Mouse (Mus musculus): ENCODE data around the gene Cklf. TPM values are rescaled to one million over a fixed set of nuclear protein-coding genes. Genes with fewer than 3 reads are reported as not detected.
A peak's percentile ranks its signal among the peaks of the same experiment; 100 is the strongest.

The Cklf gene
- 26.7 and 27.6 TPM in 2 replicates for polyA plus RNA-seq (2011; ENCODE audit: insufficient read length, low read depth, missing spikeins)

DNA sequence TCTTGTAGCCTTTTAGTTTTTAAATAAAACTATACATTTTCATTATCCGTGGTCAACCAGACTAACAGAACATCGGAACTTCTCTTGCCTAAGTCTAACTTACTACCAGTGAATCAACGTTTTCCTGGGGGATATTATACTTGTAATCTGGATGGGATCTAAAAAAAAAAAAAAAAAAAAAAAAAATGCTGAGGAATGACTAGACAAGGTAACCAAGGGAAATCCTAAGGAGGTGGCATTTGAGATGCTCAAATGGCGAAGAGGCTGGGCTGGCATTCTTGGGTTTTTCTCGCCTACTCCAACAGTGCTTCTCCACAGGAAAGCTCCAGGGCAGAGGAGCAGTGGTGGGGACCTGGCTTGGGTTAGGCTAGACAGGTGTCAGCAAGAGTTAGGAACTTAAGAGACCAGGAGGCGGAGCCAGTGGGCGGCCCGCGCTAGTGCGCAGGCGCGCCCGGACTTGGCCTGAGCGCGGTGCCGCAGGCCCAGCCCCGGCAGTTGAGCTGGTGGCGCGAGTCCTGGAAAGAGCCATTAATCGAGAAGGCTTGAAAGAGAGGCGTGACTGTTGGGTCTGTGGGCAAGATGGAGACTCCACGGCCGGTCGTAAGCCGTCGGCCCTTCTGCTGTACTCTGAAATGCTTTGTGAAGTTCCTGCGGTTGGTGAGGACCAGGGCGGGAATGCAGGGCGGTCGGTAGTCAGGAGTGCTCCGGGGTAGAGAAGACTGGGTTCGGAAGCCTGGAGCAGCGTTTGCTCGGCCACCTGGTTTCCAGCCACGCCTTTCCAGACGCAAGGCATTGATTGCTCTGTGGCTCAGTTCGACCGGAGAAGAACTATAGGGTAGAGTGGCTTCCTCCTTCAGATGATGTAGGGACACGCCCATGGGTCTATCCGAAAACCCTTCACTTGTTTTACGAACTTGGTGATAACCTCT is at the start of gene Cklf:
Cklf (plus strand) TSS at position 423 of the 929 bp plus-strand sequence.
- Histone ChIP-seq H3K27ac (ENCODE audit: insufficient read depth, low read length) (no peak within 1 kb of the TSS), H3K4me1 (ENCODE audit: control insufficient read depth, insufficient read depth, low read length) (no peaks in the 10 kb centered on the region), H3K4me3 (ENCODE audit: insufficient read depth, low read length) (peak within 1 kb of the TSS; percentile 77)
- TF ChIP-seq POLR2A (IDR thresholded peaks at IDR 0.05; ENCODE audit: low read depth, low read length) (peak; percentile 93), CTCF (IDR thresholded peaks at IDR 0.05; ENCODE audit: borderline replicate concordance, insufficient read depth, low read length) (no peak)

DNA sequence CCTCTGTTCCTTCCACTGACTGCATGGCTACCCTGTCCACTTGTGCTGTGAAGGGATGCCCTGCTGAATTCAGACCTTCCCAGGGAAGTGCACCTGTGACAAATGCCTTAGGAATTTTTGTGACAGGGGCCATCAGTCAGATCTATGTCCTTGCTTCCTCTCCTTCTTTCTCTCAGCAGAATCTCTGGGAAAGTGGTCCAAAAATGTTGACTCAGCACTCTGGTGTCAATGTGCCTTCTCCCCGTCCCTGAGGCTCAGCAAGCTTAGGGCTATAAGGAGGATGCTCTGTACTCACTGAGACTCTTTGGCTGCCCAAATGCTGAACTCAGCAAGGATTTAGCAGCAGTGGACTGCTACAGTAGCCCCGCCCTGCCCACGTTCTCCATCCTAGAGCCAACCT is 49.0 kb upstream of the Cklf start:
- H3K4me1 ChIP-seq (ENCODE audit: control insufficient read depth, insufficient read depth, low read length) = no peaks in the 10 kb centered on the region
- H3K4me3 ChIP-seq (ENCODE audit: insufficient read depth, low read length) = no peak overlapping the region
- H3K27ac ChIP-seq (ENCODE audit: insufficient read depth, low read length) = no peak overlapping the region
- no peak for TF ChIP-seq POLR2A (IDR thresholded peaks at IDR 0.05; ENCODE audit: low read depth, low read length)
- TF ChIP-seq CTCF (IDR thresholded peaks at IDR 0.05; ENCODE audit: borderline replicate concordance, insufficient read depth, low read length) = no peak

DNA sequence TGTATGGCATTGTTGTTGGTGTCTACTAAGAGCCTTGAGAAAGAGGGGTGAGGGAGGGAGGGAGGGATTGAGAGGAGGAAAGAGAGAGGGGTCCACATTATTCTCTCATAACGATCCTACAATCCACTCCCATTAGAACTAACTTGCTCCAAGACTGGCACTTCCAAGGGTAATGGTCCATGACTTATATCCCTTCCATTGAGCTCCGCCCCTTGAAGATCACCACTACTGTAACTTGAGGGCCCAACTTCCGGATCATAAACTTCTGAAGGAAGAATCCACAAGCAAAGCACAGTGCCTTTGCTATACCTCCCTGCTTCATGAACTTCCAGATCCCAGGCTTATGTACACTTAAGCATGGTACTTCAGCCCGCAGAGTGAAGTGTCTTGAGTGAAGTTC is 48.3 kb upstream of the Cklf start:
- no peak for TF ChIP-seq CTCF (IDR thresholded peaks at IDR 0.05; ENCODE audit: borderline replicate concordance, insufficient read depth, low read length)
- no peak for TF ChIP-seq POLR2A (IDR thresholded peaks at IDR 0.05; ENCODE audit: low read depth, low read length)
- H3K4me1 ChIP-seq (ENCODE audit: control insufficient read depth, insufficient read depth, low read length) = no peaks in the 10 kb centered on the region
- H3K4me3 ChIP-seq (ENCODE audit: insufficient read depth, low read length) = no peak overlapping the region
- H3K27ac ChIP-seq (ENCODE audit: insufficient read depth, low read length) = no peak overlapping the region

DNA sequence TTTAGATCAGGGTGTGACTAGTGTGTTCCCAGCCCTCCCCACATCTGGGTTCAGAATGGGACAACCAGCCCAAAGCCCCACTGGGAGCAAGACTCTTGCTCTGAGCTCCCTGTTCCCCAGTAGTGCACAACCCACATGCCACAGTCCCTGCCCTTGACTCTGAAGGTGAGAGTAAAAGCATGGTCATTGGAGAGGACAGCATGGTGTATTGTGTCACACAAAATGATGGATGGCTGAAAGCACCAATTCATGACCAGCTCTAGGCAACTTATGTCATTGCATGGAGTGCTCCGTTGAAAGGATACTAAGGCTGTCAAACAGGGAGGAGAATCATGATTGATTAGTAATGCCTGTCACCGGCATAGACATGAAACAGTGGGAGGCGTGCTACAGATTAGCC is 45.4 kb upstream of the Cklf start:
- TF ChIP-seq POLR2A (IDR thresholded peaks at IDR 0.05; ENCODE audit: low read depth, low read length) = no peak
- TF ChIP-seq CTCF (IDR thresholded peaks at IDR 0.05; ENCODE audit: borderline replicate concordance, insufficient read depth, low read length) = no peak
- Histone ChIP-seq H3K4me1 (ENCODE audit: control insufficient read depth, insufficient read depth, low read length) (no peaks in the 10 kb centered on the region), H3K27ac (ENCODE audit: insufficient read depth, low read length) (no peak overlapping the region), H3K4me3 (ENCODE audit: insufficient read depth, low read length) (no peak overlapping the region)

DNA sequence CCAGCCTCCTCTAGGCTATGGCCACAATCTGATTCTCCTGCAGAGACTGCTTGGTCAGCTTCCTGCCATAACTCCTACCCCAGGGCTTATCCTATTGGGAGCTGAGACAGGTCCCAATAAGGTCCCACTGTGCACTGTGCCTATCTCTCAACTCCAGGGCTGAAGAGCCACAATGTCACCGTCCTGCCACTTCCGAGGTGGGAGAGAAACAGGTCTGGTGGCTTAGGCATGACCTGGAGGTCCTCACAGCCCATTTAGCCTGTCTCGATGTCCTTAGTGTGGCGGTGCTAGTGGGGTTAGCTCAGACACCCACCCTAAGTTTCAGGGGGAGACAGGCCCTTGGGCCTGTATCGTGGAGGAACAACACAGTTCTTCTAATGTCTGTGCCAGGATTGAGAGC is 33.1 kb upstream of the Cklf start:
- no peak overlapping the region for H3K27ac ChIP-seq (ENCODE audit: insufficient read depth, low read length)
- H3K4me1 ChIP-seq (ENCODE audit: control insufficient read depth, insufficient read depth, low read length) = no peaks in the 10 kb centered on the region
- no peak overlapping the region for H3K4me3 ChIP-seq (ENCODE audit: insufficient read depth, low read length)
- TF ChIP-seq POLR2A (IDR thresholded peaks at IDR 0.05; ENCODE audit: low read depth, low read length) (no peak), CTCF (IDR thresholded peaks at IDR 0.05; ENCODE audit: borderline replicate concordance, insufficient read depth, low read length) (no peak)

DNA sequence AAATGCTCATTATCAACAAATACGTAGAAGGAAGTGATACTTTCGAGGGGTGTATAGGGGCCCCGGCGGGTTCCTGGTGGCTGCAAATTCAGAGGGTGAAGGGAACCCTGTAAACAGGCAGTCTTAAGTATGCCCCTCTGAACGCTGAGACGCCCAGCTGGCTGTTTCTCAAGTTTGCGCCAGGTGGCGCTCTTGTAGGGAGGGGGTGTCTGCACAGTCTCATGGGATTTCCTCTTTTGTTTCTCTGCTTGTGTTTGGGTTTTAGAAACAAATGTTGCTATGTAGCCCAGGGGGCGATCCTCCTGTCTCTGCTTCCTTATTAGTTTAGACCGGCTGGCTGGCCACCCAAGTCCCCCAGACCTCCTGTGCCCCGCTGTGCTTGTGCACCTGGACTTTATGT is 31.6 kb upstream of the Cklf start:
- Histone ChIP-seq H3K4me1 (ENCODE audit: control insufficient read depth, insufficient read depth, low read length) (no peaks in the 10 kb centered on the region), H3K4me3 (ENCODE audit: insufficient read depth, low read length) (no peak overlapping the region), H3K27ac (ENCODE audit: insufficient read depth, low read length) (no peak overlapping the region)
- TF ChIP-seq POLR2A (IDR thresholded peaks at IDR 0.05; ENCODE audit: low read depth, low read length) (no peak), CTCF (IDR thresholded peaks at IDR 0.05; ENCODE audit: borderline replicate concordance, insufficient read depth, low read length) (0 out of 2 replicates have a peak, but pooled peaks have one; percentile 22)

DNA sequence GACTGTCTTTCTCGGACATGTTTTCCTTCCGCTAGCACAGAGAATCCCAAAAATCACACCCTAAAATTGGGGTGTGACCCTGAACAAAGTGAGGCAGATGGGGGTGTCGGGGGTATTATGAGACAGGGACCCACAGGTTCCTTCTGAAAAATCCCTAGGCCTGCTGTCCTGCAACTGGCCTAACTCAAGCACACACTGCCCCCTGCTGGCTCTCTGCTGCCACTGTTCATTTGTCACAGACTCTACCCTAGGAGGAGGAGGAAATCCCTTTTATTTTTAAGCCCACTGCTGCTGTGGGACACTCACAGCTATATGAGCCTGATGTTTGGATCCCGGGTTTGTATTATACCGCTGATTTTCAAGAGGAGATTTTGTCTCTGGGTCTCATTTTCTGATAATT is 30.9 kb upstream of the Cklf start:
- Histone ChIP-seq H3K4me3 (ENCODE audit: insufficient read depth, low read length) (no peak overlapping the region), H3K4me1 (ENCODE audit: control insufficient read depth, insufficient read depth, low read length) (no peaks in the 10 kb centered on the region), H3K27ac (ENCODE audit: insufficient read depth, low read length) (no peak overlapping the region)
- peak; percentile 86 for TF ChIP-seq CTCF (IDR thresholded peaks at IDR 0.05; ENCODE audit: borderline replicate concordance, insufficient read depth, low read length)
- TF ChIP-seq POLR2A (IDR thresholded peaks at IDR 0.05; ENCODE audit: low read depth, low read length) = no peak

DNA sequence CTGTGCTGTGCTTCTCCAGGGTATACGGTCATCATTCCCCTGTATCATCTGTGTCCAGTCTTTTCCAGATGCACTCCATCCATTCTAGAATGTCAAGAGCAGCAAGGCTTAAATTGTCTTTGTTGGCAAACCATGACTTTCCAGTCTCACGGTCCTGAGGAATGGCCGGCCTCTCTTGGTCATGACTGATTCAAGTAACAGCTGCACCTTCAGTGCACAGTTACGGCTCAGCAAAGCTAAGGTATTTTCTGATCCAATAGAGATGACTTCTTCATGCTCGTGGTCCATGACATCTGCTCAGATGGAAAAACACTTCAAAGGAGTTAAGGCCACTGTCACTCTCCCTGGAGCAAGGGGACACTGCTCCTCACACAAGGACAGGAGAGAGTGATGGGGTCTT is 23.6 kb upstream of the Cklf start:
- H3K4me3 ChIP-seq (ENCODE audit: insufficient read depth, low read length) = no peak overlapping the region
- H3K27ac ChIP-seq (ENCODE audit: insufficient read depth, low read length) = no peak overlapping the region
- TF ChIP-seq POLR2A (IDR thresholded peaks at IDR 0.05; ENCODE audit: low read depth, low read length) = no peak
- TF ChIP-seq CTCF (IDR thresholded peaks at IDR 0.05; ENCODE audit: borderline replicate concordance, insufficient read depth, low read length) = no peak

DNA sequence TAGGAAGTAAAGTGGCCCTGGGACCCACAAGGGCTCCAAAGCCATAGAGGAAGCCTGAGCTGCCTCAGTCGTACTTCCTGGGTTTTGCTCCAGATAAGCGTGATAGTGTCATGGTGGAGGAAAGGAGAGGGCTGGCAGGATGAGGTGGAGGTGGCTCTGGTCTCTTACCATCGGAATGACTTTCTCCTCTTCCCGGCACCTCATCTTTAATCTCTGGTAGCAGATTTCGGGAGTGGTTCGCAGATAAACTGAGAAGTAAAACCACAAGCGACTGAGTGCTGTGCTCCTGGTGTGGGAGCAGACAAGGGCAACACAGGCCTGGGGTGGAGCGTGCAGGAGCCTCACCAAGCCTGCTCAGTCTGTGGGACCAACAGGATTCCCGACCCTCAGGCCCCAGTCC is 20.3 kb upstream of the Cklf start:
- H3K27ac ChIP-seq (ENCODE audit: insufficient read depth, low read length) = no peak overlapping the region
- H3K4me3 ChIP-seq (ENCODE audit: insufficient read depth, low read length) = no peak overlapping the region
- TF ChIP-seq POLR2A (IDR thresholded peaks at IDR 0.05; ENCODE audit: low read depth, low read length) (no peak), CTCF (IDR thresholded peaks at IDR 0.05; ENCODE audit: borderline replicate concordance, insufficient read depth, low read length) (no peak)
- no peaks in the 10 kb centered on the region for H3K4me1 ChIP-seq (ENCODE audit: control insufficient read depth, insufficient read depth, low read length)

More for the DNA sequence above, 23.6 kb upstream of the Cklf start:
- no peaks in the 10 kb centered on the region for H3K4me1 ChIP-seq (ENCODE audit: control insufficient read depth, insufficient read depth, low read length)

DNA sequence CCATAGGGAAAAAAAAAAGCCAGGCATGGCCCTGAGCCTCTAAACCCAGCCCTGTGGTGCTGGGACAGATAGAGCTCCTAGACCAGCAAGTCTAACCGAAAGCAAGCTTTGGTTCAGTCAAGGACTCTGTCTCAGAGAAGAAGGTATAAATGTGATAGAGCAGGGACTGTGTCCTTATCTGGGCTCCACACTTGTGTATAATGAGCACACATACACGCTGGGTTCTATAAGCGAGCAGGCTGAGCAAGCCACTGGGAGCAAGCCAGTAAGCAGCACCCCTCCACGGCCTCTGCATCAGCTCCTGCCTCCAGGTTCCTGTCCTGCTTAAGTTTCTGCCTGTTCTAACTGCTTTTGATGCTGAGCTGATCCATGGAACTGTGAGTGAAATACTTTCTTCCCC is 18.6 kb upstream of the Cklf start:
- TF ChIP-seq CTCF (IDR thresholded peaks at IDR 0.05; ENCODE audit: borderline replicate concordance, insufficient read depth, low read length) = no peak
- TF ChIP-seq POLR2A (IDR thresholded peaks at IDR 0.05; ENCODE audit: low read depth, low read length) = no peak
- Histone ChIP-seq H3K4me3 (ENCODE audit: insufficient read depth, low read length) (no peak overlapping the region), H3K27ac (ENCODE audit: insufficient read depth, low read length) (no peak overlapping the region), H3K4me1 (ENCODE audit: control insufficient read depth, insufficient read depth, low read length) (no peaks in the 10 kb centered on the region)

Data from embryonic fibroblast, embryonic 13.5 days (primary cell).